Mouse (Mus musculus) CH12.LX (cell line): Measurements from ENCODE around the gene Snhg11. TPM values are rescaled to one million over a fixed set of nuclear protein-coding genes. Genes with fewer than 3 reads are reported as not detected.

Experiments
- DNase-seq: peaks from one replicate; pipeline ENCODE4 v3.0.0-alpha.2; 2013; ENCODE audit errors: extremely low read depth
- H3K27ac ChIP-seq: 2 replicates; pipeline ENCODE4 v1.5.1; 2012; ENCODE audit warnings: low read depth, mild to moderate bottlenecking, control low read depth, moderate library complexity; ENCODE audit not compliant: insufficient read depth
- H3K27me3 ChIP-seq: replicated peaks from 2 replicates; pipeline ENCODE3; 2012; ENCODE audit warnings: inconsistent platforms
- H3K36me3 ChIP-seq, 2 experiments: replicated peaks in 1 of 2; 2 replicates each; pipeline versions ENCODE3 to v1.6.1; 2012; ENCODE audit warnings: inconsistent platforms in 1 of 2, low read length in 1 of 2, mild to moderate bottlenecking in 1 of 2, mixed read lengths in 1 of 2, moderate library complexity in 1 of 2; ENCODE audit not compliant: control insufficient read depth in 1 of 2, insufficient read depth in 1 of 2
- H3K4me1 ChIP-seq, 2 experiments: 2 replicates each; pipeline ENCODE4 v1.6.1; 2012; ENCODE audit warnings: inconsistent platforms in 1 of 2, moderate library complexity in 1 of 2; ENCODE audit not compliant: insufficient read depth in 2 of 2, control insufficient read depth in 1 of 2
- H3K4me2 ChIP-seq: 2 replicates; pipeline ENCODE4 v1.6.1; 2012; ENCODE audit warnings: low read depth, mild to moderate bottlenecking, control low read depth; ENCODE audit not compliant: poor library complexity, insufficient read depth, severe bottlenecking
- H3K4me3 ChIP-seq, 3 experiments: fragments of 150-350 bp in 1 of 3; sonication (generic) in 1 of 3; replicated peaks in 1 of 3; 2 replicates each; pipeline versions ENCODE3 to v1.5.1; 2011 to 2012; ENCODE audit warnings: low read depth in 2 of 3, low read length in 2 of 3, mild to moderate bottlenecking in 2 of 3, moderate library complexity in 2 of 3, control low read depth in 1 of 3, improper control_type of control experiment in 1 of 3, inconsistent platforms in 1 of 3, mixed read lengths in 1 of 3; ENCODE audit not compliant: poor library complexity in 1 of 3
- H3K79me2 ChIP-seq: replicated peaks from 2 replicates; pipeline ENCODE4 v1.6.1; 2012; ENCODE audit warnings: mild to moderate bottlenecking, moderate library complexity; ENCODE audit not compliant: control insufficient read depth, poor library complexity, insufficient read depth, severe bottlenecking; ENCODE audit errors: extremely low read depth
- H3K9ac ChIP-seq: 2 replicates; pipeline ENCODE4 v1.6.1; 2012; ENCODE audit warnings: low read depth, mild to moderate bottlenecking, control low read depth, moderate library complexity; ENCODE audit not compliant: insufficient read depth
- H3K9me3 ChIP-seq: replicated peaks from 2 replicates; pipeline ENCODE3; 2012; ENCODE audit warnings: low read length, inconsistent platforms, mixed read lengths
- CHD2 ChIP-seq: IDR thresholded peaks from 2 replicates; pipeline ENCODE4 v1.6.1; 2011; ENCODE audit warnings: low read length, improper control_type of control experiment
- CTCF ChIP-seq, 2 experiments: IDR thresholded peaks in 1 of 2; conservative IDR thresholded peaks in 1 of 2; 2 replicates each; pipeline ENCODE4 v1.5.1; 2011 to 2012; ENCODE audit warnings: low read depth in 2 of 2, low read length in 2 of 2, improper control_type of control experiment in 1 of 2, inconsistent platforms in 1 of 2, mild to moderate bottlenecking in 1 of 2, moderate library complexity in 1 of 2
- EP300 ChIP-seq: IDR thresholded peaks from 2 replicates; pipeline ENCODE4 v1.6.1; 2011; ENCODE audit warnings: low read length, improper control_type of control experiment
- GABPA ChIP-seq: IDR thresholded peaks from 2 replicates; pipeline ENCODE4 v1.6.1; 2012; ENCODE audit warnings: low read depth, low read length, improper control_type of control experiment, inconsistent platforms; ENCODE audit not compliant: insufficient replicate concordance
- JUND ChIP-seq: conservative IDR thresholded peaks from 2 replicates; pipeline ENCODE4 v1.6.1; 2011; ENCODE audit warnings: low read depth, low read length, improper control_type of control experiment
- MEF2A ChIP-seq: IDR thresholded peaks from 2 replicates; pipeline ENCODE4 v1.6.1; 2014; ENCODE audit warnings: low read depth, mild to moderate bottlenecking, inconsistent platforms, low read length, improper control_type of control experiment, borderline replicate concordance
- MXI1 ChIP-seq: IDR thresholded peaks from 2 replicates; pipeline ENCODE4 v1.6.1; 2011; ENCODE audit warnings: mild to moderate bottlenecking, low read depth, low read length, improper control_type of control experiment
- NELFE ChIP-seq: IDR thresholded peaks from 2 replicates; pipeline ENCODE4 v1.6.1; 2011; ENCODE audit warnings: low read depth, low read length, improper control_type of control experiment
- NRF1 ChIP-seq: IDR thresholded peaks from 2 replicates; pipeline ENCODE4 v1.6.1; 2014; ENCODE audit warnings: low read depth, mild to moderate bottlenecking, inconsistent platforms, low read length, improper control_type of control experiment, moderate library complexity
- PAX5 ChIP-seq: IDR thresholded peaks from 2 replicates; pipeline ENCODE4 v1.6.1; 2012; ENCODE audit warnings: low read length, inconsistent platforms, mixed read lengths
- POLR2AphosphoS2 ChIP-seq: IDR thresholded peaks from 2 replicates; pipeline ENCODE4 v1.6.1; 2011; ENCODE audit warnings: low read depth, low read length, improper control_type of control experiment
- RAD21 ChIP-seq: IDR thresholded peaks from 2 replicates; pipeline ENCODE4 v1.6.1; 2011; ENCODE audit warnings: low read depth, mild to moderate bottlenecking, low read length, improper control_type of control experiment, moderate library complexity
- RCOR1 ChIP-seq: conservative IDR thresholded peaks from 2 replicates; pipeline ENCODE4 v1.6.1; 2012; ENCODE audit warnings: low read depth, mild to moderate bottlenecking, inconsistent platforms, low read length, improper control_type of control experiment
- SIN3A ChIP-seq: IDR thresholded peaks from 2 replicates; pipeline ENCODE4 v1.6.1; 2012; ENCODE audit warnings: low read length, improper control_type of control experiment, inconsistent platforms
- SMC3 ChIP-seq: IDR thresholded peaks from 2 replicates; pipeline ENCODE4 v1.6.1; 2011; ENCODE audit warnings: low read depth, low read length, improper control_type of control experiment
- TBP ChIP-seq: conservative IDR thresholded peaks from 2 replicates; pipeline ENCODE4 v1.6.1; 2011; ENCODE audit warnings: low read depth, low read length, improper control_type of control experiment
- TCF12 ChIP-seq: IDR thresholded peaks from 2 replicates; pipeline ENCODE4 v1.6.1; 2014; ENCODE audit warnings: low read depth, mild to moderate bottlenecking, inconsistent platforms, low read length, improper control_type of control experiment
- UBTF ChIP-seq: IDR thresholded peaks from 2 replicates; pipeline ENCODE4 v1.6.1; 2012; ENCODE audit warnings: low read depth, mild to moderate bottlenecking, inconsistent platforms, low read length, improper control_type of control experiment, moderate library complexity
- ZC3H11A ChIP-seq: IDR thresholded peaks from 2 replicates; pipeline ENCODE4 v1.6.1; 2012; ENCODE audit warnings: low read depth, mild to moderate bottlenecking, inconsistent platforms, low read length, improper control_type of control experiment
- ZNF384 ChIP-seq: IDR thresholded peaks from 2 replicates; pipeline ENCODE4 v1.6.1; 2012; ENCODE audit warnings: low read depth, low read length, improper control_type of control experiment, inconsistent platforms
- dilution Hi-C: fragments of 300-500 bp; cut with MboI; formaldehyde crosslinking; loops from 2 replicates; pipeline ENCODE4 v1.14.3; 2020; ENCODE audit warnings: low sequenced_read_pairs; ENCODE audit not compliant: extremely low pct_unique_long_range_greater_than_20kb, extremely low pct_ligation_motif_present
- in situ Hi-C: fragments of 300-500 bp; cut with MboI; formaldehyde crosslinking; loops from 3 replicates; pipeline ENCODE4 v1.14.3; 2019; ENCODE audit warnings: low sequenced_read_pairs, low pct_ligation_motif_present, low pct_unique_long_range_greater_than_20kb, mixed read lengths
- polyA plus RNA-seq: library from polyadenylated mRNA; unstranded; fragments of >175 nt; gene quantifications from 2 replicates; pipeline ENCODE4 v1.2.1, GENCODE M21; 2012; ENCODE audit warnings: low read depth; ENCODE audit not compliant: insufficient read length
- total RNA-seq, 2 experiments: library from RNA; depleted of rRNA; stranded (reverse); fragments of 300-350 nt in 1 of 2; fragments of >200 nt in 1 of 2; gene quantifications; 2 replicates each; pipeline ENCODE4 v1.2.3; 2012 to 2014

The Snhg11 gene
- total and polyA plus RNA-seq, 3 experiments = 0.04 to 0.13 TPM; not detected in 1

DNA sequence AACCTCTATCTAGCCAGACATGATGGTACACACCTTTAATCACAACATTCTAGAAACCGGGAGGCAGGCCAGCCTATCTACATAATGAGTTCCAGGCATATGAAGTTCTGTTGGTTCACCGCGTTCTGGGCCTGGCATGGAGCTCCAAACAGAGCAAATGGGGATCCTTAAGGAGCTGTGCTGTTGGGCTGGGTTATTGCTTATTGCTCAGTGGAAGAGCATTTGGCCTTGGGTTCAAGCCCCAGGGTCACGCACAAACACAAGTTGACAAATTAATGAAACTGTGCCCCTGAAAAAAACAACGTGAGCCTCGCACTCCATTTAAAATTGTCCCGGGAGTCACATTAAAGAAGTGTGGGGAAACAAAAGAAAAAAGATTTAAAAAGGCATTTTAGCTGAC, 14.0 kb downstream of the Snhg11 start:
- H3K9ac ChIP-seq = no peak overlapping the region
- dilution Hi-C loops = no loop called here
- TF ChIP-seq CTCF (conservative IDR thresholded peaks at IDR 0.05 in 1 of 2, IDR thresholded peaks at IDR 0.05 in 1 of 2; ENCODE audit: low read depth in 2 of 2, low read length in 2 of 2) (no peak), NELFE (no peak), RCOR1 (no peak), POLR2AphosphoS2 (no peak), JUND (no peak), TCF12 (no peak), RAD21 (no peak), SIN3A (no peak), MEF2A (no peak)
- no peaks in the 10 kb centered on the region for H3K9me3 ChIP-seq
- H3K27ac ChIP-seq = no peak overlapping the region
- H3K27me3 ChIP-seq = no peaks in the 10 kb centered on the region
- H3K36me3 ChIP-seq = no peaks in the 10 kb centered on the region
- in situ Hi-C loops = no loop called here
- no peak for DNase-seq
- no peaks in the 10 kb centered on the region for H3K79me2 ChIP-seq
- H3K4me2 ChIP-seq = no peak overlapping the region
- H3K4me1 ChIP-seq = no peaks in the 10 kb centered on the region; a peak in 1 of 4 replicates
- H3K4me3 ChIP-seq = no peak overlapping the region

DNA sequence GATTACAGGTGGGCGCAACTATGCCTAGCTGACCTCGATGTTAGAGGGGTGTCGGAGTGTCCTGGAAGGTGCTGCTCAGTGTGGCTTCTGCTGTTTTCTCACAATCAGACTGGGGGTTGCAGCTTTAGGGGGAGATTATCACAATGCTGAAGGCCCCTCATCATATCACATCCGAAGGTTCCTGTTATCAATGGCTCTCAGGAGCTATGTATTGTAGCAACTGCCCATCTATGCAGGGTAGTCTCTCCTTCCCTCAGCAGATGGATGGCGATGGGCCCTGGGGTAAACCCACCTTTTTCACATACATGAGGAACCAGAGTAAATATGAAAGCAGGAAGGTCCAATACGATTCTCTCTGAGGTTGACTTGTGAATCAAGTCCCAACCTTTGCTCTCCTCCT, 20.9 kb downstream of the Snhg11 start:
- Histone ChIP-seq H3K27me3 (no peaks in the 10 kb centered on the region), H3K9me3 (no peaks in the 10 kb centered on the region), H3K4me2 (no peak overlapping the region), H3K4me3 (no peak overlapping the region), H3K9ac (no peak overlapping the region), H3K27ac (no peak overlapping the region), H3K4me1 (peaks cover 0 to 5% of the 10 kb centered on the region in 2 experiments; a peak in 1 of 4 replicates), H3K36me3 (peaks cover 0 to 2% of the 10 kb centered on the region in 2 experiments), H3K79me2 (no peaks in the 10 kb centered on the region)
- dilution Hi-C loops = no loop called here
- TF ChIP-seq MXI1 (no peak), ZC3H11A (no peak), CHD2 (no peak), ZNF384 (no peak), PAX5 (no peak), UBTF (no peak), TBP (no peak), EP300 (no peak), SMC3 (no peak), NRF1 (no peak), GABPA (no peak)
- in situ Hi-C loops = no loop called here
- DNase-seq = no peak
